Mouse (Mus musculus) myocyte (in vitro differentiated cells): Measurements from ENCODE around the gene Icam1.

Experiments
- CEBPB ChIP-seq: IDR thresholded peaks from 2 replicates; pipeline ENCODE4 v1.6.1; 2011; ENCODE audit warnings: mild to moderate bottlenecking, moderate library complexity; ENCODE audit not compliant: poor library complexity, insufficient read depth, severe bottlenecking
- E2F4 ChIP-seq: IDR thresholded peaks from one replicate; pipeline ENCODE4 v1.6.1; 2011; ENCODE audit warnings: mild to moderate bottlenecking, control low read depth, moderate library complexity; ENCODE audit not compliant: insufficient read depth
- MAX ChIP-seq: IDR thresholded peaks from one replicate; pipeline ENCODE4 v1.6.1; 2011; ENCODE audit warnings: low read depth, mild to moderate bottlenecking, control low read depth
- POLR2A ChIP-seq: IDR thresholded peaks from one replicate; pipeline ENCODE4 v1.6.1; 2011; ENCODE audit warnings: low read depth, mild to moderate bottlenecking, control low read depth, moderate library complexity; ENCODE audit not compliant: insufficient read length
- POLR2AphosphoS2 ChIP-seq: IDR thresholded peaks from one replicate; pipeline ENCODE4 v1.6.1; 2011; ENCODE audit warnings: low read depth, control low read depth; ENCODE audit not compliant: insufficient read length
- REST ChIP-seq: IDR thresholded peaks from one replicate; pipeline ENCODE4 v1.6.1; 2011; ENCODE audit warnings: mild to moderate bottlenecking, control low read depth, moderate library complexity; ENCODE audit not compliant: insufficient read depth, insufficient read length
- SRF ChIP-seq: IDR thresholded peaks from one replicate; pipeline ENCODE4 v1.6.1; 2011; ENCODE audit warnings: low read depth; ENCODE audit not compliant: control insufficient read depth, insufficient read length
- TCF12 ChIP-seq: IDR thresholded peaks from one replicate; pipeline ENCODE4 v1.6.1; 2011; ENCODE audit warnings: mild to moderate bottlenecking, control low read depth; ENCODE audit not compliant: poor library complexity, insufficient read depth, severe bottlenecking
- USF1 ChIP-seq: IDR thresholded peaks from one replicate; pipeline ENCODE4 v1.6.1; 2011; ENCODE audit warnings: low read depth, mild to moderate bottlenecking, control low read depth, moderate library complexity

DNA sequence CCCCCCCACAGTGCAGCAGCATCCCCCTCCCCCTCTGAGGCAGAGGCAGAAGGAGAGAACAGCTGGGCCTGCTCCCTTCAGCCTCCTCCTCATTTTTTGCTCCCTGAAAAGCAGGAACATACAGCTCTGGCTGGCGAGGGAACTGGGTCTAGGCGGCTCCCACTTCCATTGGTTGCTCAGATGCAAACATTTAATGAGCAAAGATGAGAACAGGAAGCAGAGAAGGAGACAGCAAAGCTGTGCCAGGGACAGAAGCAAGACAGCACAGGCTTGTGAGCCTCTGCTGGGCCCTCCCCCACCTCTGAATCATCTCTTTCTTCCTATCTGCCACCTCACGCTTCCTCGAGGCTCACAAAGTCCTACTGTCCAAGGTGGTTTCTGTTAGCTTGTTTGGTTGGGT lies 25.5 kb downstream of the Icam1 start:
- TF ChIP-seq POLR2A (no peak), E2F4 (no peak), REST (no peak), USF1 (no peak), CEBPB (no peak), TCF12 (no peak), MAX (no peak), POLR2AphosphoS2 (no peak), SRF (no peak)
